Mouse (Mus musculus) embryo, embryonic 10.5 days (tissue): ENCODE results near the gene Eml3.

ENCODE experiments used
- DNase-seq: peaks from one replicate; pipeline ENCODE4 v3.0.0-alpha.2; 2015; ENCODE audit warnings: low spot score

The Eml3 gene

GRCm38 (mm10) chr19:8914212-8914611 is 15.1 kb upstream of the Eml3 start:
- no peak for DNase-seq

- DNase-seq, result no peak
Measured at GRCm38 (mm10) chr19:8919000-8919399, 10.4 kb upstream of the Eml3 start.

- DNase-seq, result no peak
Measured at GRCm38 (mm10) chr19:8919684-8920072, 9.7 kb upstream of the Eml3 start.

- DNase-seq, result peak; percentile 98
Measured at GRCm38 (mm10) chr19:8920073-8920736, 9.1 kb upstream of the Eml3 start, which contains the start of gene B3gat3. B3gat3 (plus strand) TSS chr19:8920374.

- peak; percentile 82 for DNase-seq
Measured at GRCm38 (mm10) chr19:8920836-8921291, 8.5 kb upstream of the Eml3 start.

GRCm38 (mm10) chr19:8921741-8922140 is 7.6 kb upstream of the Eml3 start:
- DNase-seq, result no peak

- no peak for DNase-seq
Measured at GRCm38 (mm10) chr19:8926766-8927165, 2.6 kb upstream of the Eml3 start.

GRCm38 (mm10) chr19:8927891-8928525 is 1.3 kb upstream of the Eml3 start:
- no peak for DNase-seq

- DNase-seq, result no peak
Measured at GRCm38 (mm10) chr19:8928689-8929223, 596 bp upstream of the Eml3 start.

GRCm38 (mm10) chr19:8930117-8930516 is 765 bp downstream of the Eml3 start:
- DNase-seq, result no peak

- no peak for DNase-seq
Measured at GRCm38 (mm10) chr19:8930771-8931170, 1.4 kb downstream of the Eml3 start.

GRCm38 (mm10) chr19:8936736-8937135 is 7.4 kb downstream of the Eml3 start:
- no peak for DNase-seq

GRCm38 (mm10) chr19:8940526-8941133 is 11.3 kb downstream of the Eml3 start:
- no peak for DNase-seq

- DNase-seq, result peak; percentile 17
Measured at GRCm38 (mm10) chr19:8941136-8941514, 11.8 kb downstream of the Eml3 start.

- DNase-seq, result peak; percentile 98
Measured at GRCm38 (mm10) chr19:8941515-8942217, 12.3 kb downstream of the Eml3 start, which contains the start of gene Mta2. Mta2 (plus strand) TSS chr19:8941875.

GRCm38 (mm10) chr19:8942276-8942964 is 13.1 kb downstream of the Eml3 start:
- DNase-seq, result peak; percentile 64

GRCm38 (mm10) chr19:8943047-8943446 is 13.7 kb downstream of the Eml3 start:
- DNase-seq, result no peak

GRCm38 (mm10) chr19:8944062-8944461 is 14.7 kb downstream of the Eml3 start:
- no peak for DNase-seq

GRCm38 (mm10) chr19:8944750-8945149 is 15.4 kb downstream of the Eml3 start:
- peak; percentile 83 for DNase-seq

- DNase-seq, result no peak
Measured at GRCm38 (mm10) chr19:8945251-8945650, 15.9 kb downstream of the Eml3 start.

GRCm38 (mm10) chr19:8946929-8947328 is 17.6 kb downstream of the Eml3 start:
- no peak for DNase-seq

GRCm38 (mm10) chr19:8950190-8950589 is 20.8 kb downstream of the Eml3 start:
- no peak for DNase-seq
